Mouse (Mus musculus) kidney, postnatal 25 days (tissue): ENCODE measurements around the gene Arl4a.

Source experiments
- DNase-seq, 2 experiments: peaks; one replicate each; pipeline ENCODE4 v3.0.0; 2021; ENCODE audit warnings: mixed read lengths in 2 of 2

Arl4a gene

DNA sequence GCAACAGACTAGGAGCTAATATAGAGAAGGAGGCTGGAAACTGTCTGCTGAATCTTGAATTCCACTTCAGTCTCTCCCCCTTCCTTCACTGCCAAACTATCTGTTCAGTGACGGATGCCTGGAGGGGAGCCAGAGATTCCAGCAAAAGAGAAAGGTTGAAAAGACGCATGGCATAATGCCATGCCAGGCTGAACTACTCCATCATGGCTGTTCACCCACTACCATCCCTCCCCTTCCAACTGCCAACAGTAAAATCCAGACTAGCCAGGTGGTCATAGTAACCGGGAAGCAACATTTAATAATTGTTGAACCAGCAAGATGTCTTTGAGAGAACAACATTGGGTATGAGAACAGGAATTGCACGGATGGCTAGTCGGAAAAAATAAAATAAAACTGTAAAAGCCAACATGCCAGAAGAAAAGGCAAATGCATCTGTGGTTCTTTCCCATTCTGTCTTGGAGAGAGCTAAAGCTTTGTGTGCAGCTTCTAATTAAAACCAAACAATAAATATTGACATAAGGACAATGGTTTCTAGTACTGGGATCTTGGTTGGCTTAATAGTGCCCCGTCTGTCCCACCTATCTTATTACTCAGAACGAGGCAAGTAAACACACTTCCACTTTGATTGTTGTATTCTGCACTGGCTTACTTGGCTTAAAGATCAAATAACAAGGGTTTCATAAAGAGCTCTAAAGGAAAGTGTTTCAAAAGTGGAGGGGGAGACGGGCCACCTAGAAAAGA, 79.7 kb downstream of the Arl4a start:
- peak; percentile 45 for DNase-seq

DNA sequence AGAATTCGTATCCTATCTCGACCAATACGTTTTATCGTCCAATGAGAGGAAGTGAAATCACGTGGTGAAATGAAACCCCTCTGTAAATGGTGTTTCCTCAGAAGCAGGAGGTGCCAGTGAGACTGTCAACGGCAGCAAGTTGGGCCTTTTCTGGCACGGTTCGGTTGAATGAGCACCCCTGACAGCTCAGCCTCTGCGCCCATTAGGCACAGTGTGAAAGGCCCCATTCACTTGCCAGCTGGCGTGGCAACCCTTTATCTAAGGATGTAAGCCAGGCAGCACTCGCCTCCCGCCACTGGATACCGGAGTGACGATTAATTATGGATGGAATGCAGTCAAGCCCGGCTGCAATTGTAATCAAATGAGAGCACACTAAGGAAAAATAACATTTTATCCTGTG, 81.4 kb downstream of the Arl4a start:
- peak; percentile 5 to 56 for DNase-seq
